Comparison of ENCODE assay signal across 13 mouse cellular contexts in the genomic region with DNA sequence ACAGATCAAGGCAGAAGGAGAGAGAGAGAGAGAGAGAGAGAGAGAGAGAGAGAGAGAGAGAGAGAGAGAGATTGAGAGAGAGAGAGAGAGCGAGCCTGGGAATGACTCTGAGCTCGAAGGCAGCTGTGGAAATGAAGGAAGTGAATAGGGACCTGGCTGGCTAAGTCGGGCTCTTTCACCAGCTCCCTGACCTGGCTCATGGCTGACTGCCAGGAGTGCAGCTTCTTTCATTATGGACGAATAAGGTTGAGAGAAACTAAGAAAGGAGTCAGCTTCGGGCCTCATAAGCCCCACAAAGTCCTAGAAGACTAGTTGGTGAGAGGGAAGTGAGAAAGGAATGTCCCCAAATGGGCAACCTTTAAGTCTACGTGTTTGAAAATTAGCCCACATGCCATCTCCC. TPM values are rescaled to one million over a fixed set of nuclear protein-coding genes. Genes with fewer than 3 reads are reported as not detected.
DNase-seq lines count a peak whose midpoint lies in the region; ATAC-seq and TF ChIP-seq lines count a peak whose summit lies in the region.
"Had no signal": no experiment of that assay in that cellular context is flagged by ENCODE, and none has a peak within 500 bp of the region (broad histone marks: within the 10 kb centered on the region; RNA-seq: fewer than 3 reads in every experiment).

No protein-coding gene starts in this region.

- no peak overlapping the region for H3K4me2 ChIP-seq in hindbrain, embryonic 12.5 days (replicated peaks)
- H3K4me2 ChIP-seq: embryonic facial prominence, embryonic 15.5 days; liver, embryonic 15.5 days had no signal

- H3K36me3 ChIP-seq in kidney, adult 2 months (ENCODE audit: control insufficient read depth, insufficient read depth, low read length), result no peaks in the 10 kb centered on the region
- H3K36me3 ChIP-seq in hindbrain, embryonic 12.5 days, result no peaks in the 10 kb centered on the region
- H3K36me3 ChIP-seq: embryonic facial prominence, embryonic 15.5 days; liver, embryonic 15.5 days had no signal

- H3K4me3 ChIP-seq in kidney, adult 2 months (ENCODE audit: insufficient read depth, low read depth, low read length), result no peak overlapping the region
- no peak overlapping the region for H3K4me3 ChIP-seq in hindbrain, embryonic 12.5 days
- H3K4me3 ChIP-seq: embryonic facial prominence, embryonic 15.5 days; liver, embryonic 15.5 days had no signal

- no peak for TF ChIP-seq CTCF in kidney, adult 2 months (conservative IDR thresholded peaks at IDR 0.05; ENCODE audit: insufficient read depth, insufficient read length, low read depth, low read length)

- no peaks in the 10 kb centered on the region for H3K27me3 ChIP-seq in kidney, adult 2 months (replicated peaks; ENCODE audit: control insufficient read depth, insufficient read depth, low read length)
- no peaks in the 10 kb centered on the region for H3K27me3 ChIP-seq in hindbrain, embryonic 12.5 days
- H3K27me3 ChIP-seq: embryonic facial prominence, embryonic 15.5 days; liver, embryonic 15.5 days had no signal

- DNase-seq in adrenal gland, postnatal 14 days, result peak; percentile 49
- DNase-seq in adrenal gland, adult (ENCODE audit: inconsistent age in 2 of 2, low spot score in 1 of 2), result no peak
- DNase-seq in kidney, adult 2 months, result peak; percentile 72
- DNase-seq in kidney, adult 11 months, result no peak
- DNase-seq in urinary bladder, postnatal 14 days (ENCODE audit: low spot score), result peak; percentile 15
- DNase-seq in urinary bladder, adult 2 months (ENCODE audit: low spot score), result no peak
- DNase-seq in right cerebral cortex, postnatal 36 days (ENCODE audit: low spot score in 2 of 2), result no peak
- DNase-seq: heart, adult 11 months; heart, postnatal 36 days had no signal

- H3K9me3 ChIP-seq in hindbrain, embryonic 12.5 days (replicated peaks), result no peaks in the 10 kb centered on the region
- H3K9me3 ChIP-seq: embryonic facial prominence, embryonic 15.5 days; liver, embryonic 15.5 days had no signal

- WGBS in kidney, adult 2 months, result 21% methylated on average over 6 of the region's 6 CpGs
- 57% methylated on average over 6 of the region's 6 CpGs for WGBS in hindbrain, embryonic 12.5 days

- no peak overlapping the region for H3K9ac ChIP-seq in hindbrain, embryonic 12.5 days
- H3K9ac ChIP-seq: embryonic facial prominence, embryonic 15.5 days; liver, embryonic 15.5 days had no signal

- no peak for ATAC-seq in hindbrain, embryonic 12.5 days (ENCODE audit: low FRiP score)

- H3K27ac ChIP-seq in kidney, adult 2 months (ENCODE audit: insufficient read depth, low read depth, low read length), result no peak overlapping the region
- no peak overlapping the region for H3K27ac ChIP-seq in hindbrain, embryonic 12.5 days
- H3K27ac ChIP-seq: embryonic facial prominence, embryonic 15.5 days; liver, embryonic 15.5 days had no signal

- TF ChIP-seq POLR2A in kidney, adult 2 months (IDR thresholded peaks at IDR 0.05; ENCODE audit: low read depth, low read length), result no peak

- peaks cover 5% of the 10 kb centered on the region; the same call in 1 of the 2 replicates for H3K4me1 ChIP-seq in kidney, adult 2 months (ENCODE audit: control insufficient read depth, insufficient read depth, low read length)
- H3K4me1 ChIP-seq in hindbrain, embryonic 12.5 days, result peaks cover under 1% of the 10 kb centered on the region; the same call in 1 of the 2 replicates
- H3K4me1 ChIP-seq: liver, embryonic 15.5 days had no signal

RNA-seq across cellular contexts. Expression of gene Smpd1, which starts 34.0 kb away (rescaled TPM):
- 61.5 and 76.3 TPM in 2 replicates for total RNA-seq in adrenal gland, postnatal 14 days (2021)
- 109 and 144 TPM in 2 replicates for polyA plus RNA-seq in kidney, adult 2 months (2012; rRNA removed)
- polyA plus RNA-seq in urinary bladder, adult 2 months (2012; rRNA removed), result 31.3 and 38.4 TPM in 2 replicates
- 56.2 and 57.7 TPM in 2 replicates for polyA plus RNA-seq in hindbrain, embryonic 12.5 days (2016; fragmentation: Nextera tagmentation; extraction: Ambion mirVana)

RNA-seq across cellular contexts. Expression of gene Cavin3, which starts 38.1 kb away (rescaled TPM):
- total RNA-seq in adrenal gland, postnatal 14 days (2021), result 62.7 and 66.2 TPM in 2 replicates
- polyA plus RNA-seq in kidney, adult 2 months (2012; rRNA removed), result 21.4 and 27.9 TPM in 2 replicates
- 209 and 233 TPM in 2 replicates for polyA plus RNA-seq in urinary bladder, adult 2 months (2012; rRNA removed)
- 37.4 and 41.0 TPM in 2 replicates for polyA plus RNA-seq in hindbrain, embryonic 12.5 days (2016; fragmentation: Nextera tagmentation; extraction: Ambion mirVana)
- total RNA-seq: megakaryocyte, adult 5-6 weeks had no signal

Comparison
In these comparisons a context has a peak if more than half of its experiments do, and no peak if none do; other contexts are left out.
1. DNase-seq: peak in adrenal gland, postnatal 14 days (single experiment), kidney, adult 2 months (single experiment) and urinary bladder, postnatal 14 days (single experiment); none in adrenal gland, adult (0 of 2), kidney, adult 11 months (single experiment), urinary bladder, adult 2 months (single experiment) and right cerebral cortex, postnatal 36 days (0 of 2).